Mouse (Mus musculus) embryonic facial prominence, embryonic 14.5 days (tissue): ENCODE data around the gene Leap2. TPM values are rescaled to one million over a fixed set of nuclear protein-coding genes. Genes with fewer than 3 reads are reported as not detected.
A peak's percentile ranks its signal among the peaks of the same experiment; 100 is the strongest.

ENCODE experiments used
- ATAC-seq: fragments of 200-750 bp; cut with Nextera tagmentation; 2 replicates; pipeline ENCODE4 v1.8.0; 2017; ENCODE audit warnings: low read depth, moderate number of reproducible peaks, moderate TSS enrichment
- DNase-seq: peaks from one replicate; pipeline ENCODE4 v3.0.0-alpha.2; 2015; ENCODE audit warnings: low spot score
- H3K27ac ChIP-seq: fragments of 300-500 bp; sonication (generic); replicated peaks from 2 replicates; pipeline ENCODE4 v1.5.1; 2014; ENCODE audit warnings: low read depth, mild to moderate bottlenecking, low read length, moderate library complexity
- H3K27me3 ChIP-seq: fragments of 300-500 bp; sonication (generic); replicated peaks from 2 replicates; pipeline ENCODE4 v1.6.1; 2014; ENCODE audit warnings: low read length; ENCODE audit not compliant: control insufficient read depth, insufficient read depth
- H3K36me3 ChIP-seq: fragments of 300-500 bp; sonication (generic); 2 replicates; pipeline ENCODE4 v1.6.1; 2014; ENCODE audit warnings: low read length, mixed read lengths; ENCODE audit not compliant: control insufficient read depth, insufficient read depth
- H3K4me1 ChIP-seq: fragments of 300-500 bp; sonication (generic); 2 replicates; pipeline ENCODE4 v1.6.1; 2014; ENCODE audit warnings: antibody characterized with exemption, low read length; ENCODE audit not compliant: control insufficient read depth, insufficient read depth
- H3K4me2 ChIP-seq: fragments of 300-500 bp; sonication (generic); 2 replicates; pipeline ENCODE4 v1.6.1; 2014; ENCODE audit warnings: low read depth, mild to moderate bottlenecking, low read length, moderate library complexity, mixed read lengths
- H3K4me3 ChIP-seq: fragments of 300-500 bp; sonication (generic); 2 replicates; pipeline ENCODE4 v1.5.1; 2014; ENCODE audit warnings: low read depth, mild to moderate bottlenecking, low read length
- H3K9ac ChIP-seq: fragments of 300-500 bp; sonication (generic); 2 replicates; pipeline ENCODE4 v1.6.1; 2014; ENCODE audit warnings: low read depth, mild to moderate bottlenecking, low read length, moderate library complexity, mixed read lengths
- H3K9me3 ChIP-seq: fragments of 300-500 bp; sonication (generic); 2 replicates; pipeline ENCODE4 v1.6.1; 2016; ENCODE audit warnings: low read length; ENCODE audit not compliant: control insufficient read depth
- WGBS: fragments of 180-500 bp; shearing (Covaris S2); extraction: QIAGEN DNeasy Blood & Tissue Kit; methylation state at CpG from one replicate; pipeline ENCODE4 v1.1.7; 2014; 5-methylcytosine and 5-hydroxymethylcytosine counted together
- polyA plus RNA-seq: library from polyadenylated mRNA; unstranded; fragments of >200 nt; fragmentation: Nextera tagmentation; extraction: Ambion mirVana; gene quantifications from 2 replicates; pipeline ENCODE4 v1.2.1, GENCODE M21; 2014

Gene Leap2
- polyA plus RNA-seq, result not detected in 2 replicates

- H3K4me1 ChIP-seq, result no peaks in the 10 kb centered on the region
- no peaks in the 10 kb centered on the region for H3K27me3 ChIP-seq
- no peak within 1 kb of the TSS for H3K4me2 ChIP-seq
- no peak within 1 kb of the TSS for H3K27ac ChIP-seq
- ATAC-seq (no peak), DNase-seq (no peak)
- no peak within 1 kb of the TSS for H3K4me3 ChIP-seq
- peaks cover 32% of the 10 kb centered on the region for H3K36me3 ChIP-seq
- no peak within 1 kb of the TSS for H3K9ac ChIP-seq
- WGBS, result 92% methylated on average over 4 of the region's 4 CpGs
- H3K9me3 ChIP-seq, result no peaks in the 10 kb centered on the region
Observed at GRCm38 (mm10) chr11:53423036-53423435, at the start of gene Leap2. Gene Leap2, minus strand, starts transcription at chr11:53423170.

GRCm38 (mm10) chr11:53472709-53473108, 49.7 kb upstream of the Leap2 start:
- H3K4me2 ChIP-seq, result no peak overlapping the region
- H3K36me3 ChIP-seq, result no peaks in the 10 kb centered on the region
- H3K9me3 ChIP-seq, result no peaks in the 10 kb centered on the region
- no peak overlapping the region for H3K27ac ChIP-seq
- 86% methylated on average over 3 of the region's 3 CpGs for WGBS
- no peak for DNase-seq
- peaks cover 13% of the 10 kb centered on the region for H3K4me1 ChIP-seq
- peaks cover 42% of the 10 kb centered on the region for H3K27me3 ChIP-seq
- ATAC-seq, result no peak
- H3K9ac ChIP-seq, result no peak overlapping the region
- no peak overlapping the region for H3K4me3 ChIP-seq

- 4% methylated on average over 26 of the region's 29 CpGs for WGBS
- H3K4me3 ChIP-seq, result peak within 1 kb of the TSS; percentile 24
- H3K4me1 ChIP-seq, result peaks cover 21% of the 10 kb centered on the region
- peak within 1 kb of the TSS; percentile 57 for H3K4me2 ChIP-seq
- H3K36me3 ChIP-seq, result no peaks in the 10 kb centered on the region
- no peaks in the 10 kb centered on the region for H3K9me3 ChIP-seq
- DNase-seq, result peak; percentile 93
- H3K27me3 ChIP-seq, result peaks cover 52% of the 10 kb centered on the region
- peak within 1 kb of the TSS; percentile 72 for H3K27ac ChIP-seq
- peak; percentile 87 for ATAC-seq
- H3K9ac ChIP-seq, result no peak within 1 kb of the TSS; the same call in 1 of the 2 replicates
Observed at GRCm38 (mm10) chr11:53469968-53470695, 47.2 kb upstream of the Leap2 start, which contains the start of gene Gm9837. Gene Gm9837, minus strand, starts transcription at chr11:53470479.

- 20% methylated on average over 16 of the region's 16 CpGs for whole genome bisulfite sequencing
- peak; percentile 27; the same call in 1 of the 2 replicates for ATAC-seq
- peaks cover 21% of the 10 kb centered on the region for H3K4me1 ChIP-seq
- H3K36me3 ChIP-seq, result 0 out of 2 replicates have a peak, but pooled peaks cover 4% of the 10 kb centered on the region
- peak overlapping the region; percentile 24 for H3K4me3 ChIP-seq
- no peak overlapping the region; the same call in 1 of the 2 replicates for H3K9ac ChIP-seq
- peak overlapping the region; percentile 55 for H3K27ac ChIP-seq
- DNase-seq, result peak; percentile 50
- peak overlapping the region; percentile 57 for H3K4me2 ChIP-seq
- peaks cover 52% of the 10 kb centered on the region for H3K27me3 ChIP-seq
- H3K9me3 ChIP-seq, result no peaks in the 10 kb centered on the region
Observed at GRCm38 (mm10) chr11:53469294-53469967, 46.5 kb upstream of the Leap2 start.

GRCm38 (mm10) chr11:53466231-53466971, 43.4 kb upstream of the Leap2 start:
- peaks cover 33% of the 10 kb centered on the region for H3K4me1 ChIP-seq
- DNase-seq (peak; percentile 83), ATAC-seq (peak; percentile 60)
- H3K27ac ChIP-seq, result no peak overlapping the region
- peaks cover 72% of the 10 kb centered on the region for H3K27me3 ChIP-seq
- WGBS, result 8% methylated on average over 38 of the region's 40 CpGs
- no peaks in the 10 kb centered on the region for H3K9me3 ChIP-seq
- peak overlapping the region; percentile 62 for H3K9ac ChIP-seq
- peak overlapping the region; percentile 37 for H3K4me3 ChIP-seq
- H3K4me2 ChIP-seq, result peak overlapping the region; percentile 61
- H3K36me3 ChIP-seq, result 0 out of 2 replicates have a peak, but pooled peaks cover 4% of the 10 kb centered on the region

- ATAC-seq (no peak), DNase-seq (peak; percentile 42)
- H3K9me3 ChIP-seq, result no peaks in the 10 kb centered on the region
- H3K4me1 ChIP-seq, result peaks cover 20% of the 10 kb centered on the region; the same call in 1 of the 2 replicates
- WGBS, result 12% methylated on average over 30 of the region's 55 CpGs
- 0 out of 2 replicates have a peak, but pooled peaks cover 4% of the 10 kb centered on the region for H3K36me3 ChIP-seq
- H3K9ac ChIP-seq, result peak overlapping the region; percentile 58
- peak overlapping the region; percentile 80 for H3K4me2 ChIP-seq
- H3K27me3 ChIP-seq, result peaks cover 63% of the 10 kb centered on the region
- H3K4me3 ChIP-seq, result peak overlapping the region; percentile 44
- no peak overlapping the region for H3K27ac ChIP-seq
Observed at GRCm38 (mm10) chr11:53463551-53464424, 40.8 kb upstream of the Leap2 start.

- Histone ChIP-seq H3K9me3 (no peaks in the 10 kb centered on the region), H3K27me3 (peaks cover 61% of the 10 kb centered on the region), H3K9ac (no peak overlapping the region), H3K4me3 (no peak overlapping the region), H3K4me2 (no peak overlapping the region), H3K4me1 (peaks cover 19% of the 10 kb centered on the region), H3K36me3 (0 out of 2 replicates have a peak, but pooled peaks cover 4% of the 10 kb centered on the region), H3K27ac (no peak overlapping the region)
- DNase-seq (peak; percentile 16), ATAC-seq (peak; percentile 35; the same call in 1 of the 2 replicates)
- 20% methylated on average over 5 of the region's 5 CpGs for WGBS
Observed at GRCm38 (mm10) chr11:53461727-53462126, 38.8 kb upstream of the Leap2 start.
